Mouse (Mus musculus) gastrocnemius, adult 2 months (tissue): ENCODE data around the gene Rad51b. TPM values are rescaled to one million over a fixed set of nuclear protein-coding genes. Genes with fewer than 3 reads are reported as not detected.
A peak's percentile ranks its signal among the peaks of the same experiment; 100 is the strongest.

Source experiments
- DNase-seq: peaks from one replicate; pipeline ENCODE4 v3.0.0; 2022
- H3K27ac ChIP-seq: fragments of 200-600 bp; 2 replicates; pipeline ENCODE4 v1.8.1; 2022; ENCODE audit warnings: mild to moderate bottlenecking
- H3K4me3 ChIP-seq: fragments of 200-600 bp; 2 replicates; pipeline ENCODE4 v1.8.1; 2022; ENCODE audit warnings: mild to moderate bottlenecking, moderate library complexity
- CTCF ChIP-seq: fragments of 200-600 bp; IDR thresholded peaks from 2 replicates; pipeline ENCODE4 v1.8.1; 2022; ENCODE audit warnings: antibody characterized with exemption, mild to moderate bottlenecking, moderate library complexity
- intact Hi-C: fragments of 180-260 bp; cut with DNase I; formaldehyde crosslinking; loops from one replicate; pipeline ENCODE4 v1.15.1; 2025
- total RNA-seq, 2 experiments: library from RNA; stranded (reverse); gene quantifications; 2 replicates each; pipeline ENCODE4 v1.2.3; 2021

Rad51b gene
- total RNA-seq, 2 experiments from 2014 or later: 0.11 TPM; not detected in 1

GRCm38 (mm10) chr12:79839096-79839941, 542.2 kb downstream of the Rad51b start:
- no peak for DNase-seq
- intact Hi-C loops: loop anchor here (2.0 kb wide), 1 partner anchor 45 kb away; no protein-coding TSS in a partner anchor
- Histone ChIP-seq H3K27ac (peak overlapping the region; percentile 83), H3K4me3 (no peak overlapping the region)
- TF ChIP-seq CTCF: no peak

GRCm38 (mm10) chr12:79840465-79840864, 543.4 kb downstream of the Rad51b start:
- no peak for DNase-seq
- intact Hi-C loops: no loop called here
- no peak overlapping the region for H3K4me3 ChIP-seq
- peak overlapping the region; percentile 83 for H3K27ac ChIP-seq
- TF ChIP-seq CTCF: no peak

- H3K27ac ChIP-seq: peak overlapping the region; percentile 1
- DNase-seq: no peak
Measured at GRCm38 (mm10) chr12:79841248-79841647, 544.2 kb downstream of the Rad51b start.

GRCm38 (mm10) chr12:79842319-79842718, 545.2 kb downstream of the Rad51b start:
- TF ChIP-seq CTCF: no peak
- no peak for DNase-seq
- H3K27ac ChIP-seq: peak overlapping the region; percentile 8; the same call in 1 of the 2 replicates
- intact Hi-C loops: no loop called here
- H3K4me3 ChIP-seq: no peak overlapping the region

More at GRCm38 (mm10) chr12:79841248-79841647, 544.2 kb downstream of the Rad51b start:
- TF ChIP-seq CTCF: no peak
- intact Hi-C loops: no loop called here
- H3K4me3 ChIP-seq: no peak overlapping the region

GRCm38 (mm10) chr12:79843002-79843401, 545.9 kb downstream of the Rad51b start:
- no peak for DNase-seq
- Histone ChIP-seq H3K27ac (no peak overlapping the region), H3K4me3 (no peak overlapping the region)
- no peak for TF ChIP-seq CTCF
- intact Hi-C loops: no loop called here

- no peak for DNase-seq
- H3K4me3 ChIP-seq: no peak overlapping the region
- intact Hi-C loops: no loop called here
- no peak for TF ChIP-seq CTCF
- H3K27ac ChIP-seq: 0 out of 2 replicates have a peak overlapping the region, but pooled peaks have one; percentile 2
Measured at GRCm38 (mm10) chr12:79843496-79843895, 546.4 kb downstream of the Rad51b start.

GRCm38 (mm10) chr12:79846247-79847151, 549.4 kb downstream of the Rad51b start:
- TF ChIP-seq CTCF: no peak
- intact Hi-C loops: no loop called here
- peak; percentile 46 for DNase-seq
- Histone ChIP-seq H3K27ac (peak overlapping the region; percentile 57), H3K4me3 (no peak overlapping the region)

- Histone ChIP-seq H3K4me3 (no peak overlapping the region), H3K27ac (peak overlapping the region; percentile 31; the same call in 1 of the 2 replicates)
- no peak for TF ChIP-seq CTCF
- DNase-seq: no peak
- intact Hi-C loops: no loop called here
Measured at GRCm38 (mm10) chr12:79848539-79848938, 551.5 kb downstream of the Rad51b start.

GRCm38 (mm10) chr12:79850021-79850420, 552.9 kb downstream of the Rad51b start:
- H3K27ac ChIP-seq: no peak overlapping the region
- intact Hi-C loops: no loop called here
- TF ChIP-seq CTCF: no peak

GRCm38 (mm10) chr12:79851898-79852297, 554.8 kb downstream of the Rad51b start:
- H3K4me3 ChIP-seq: no peak overlapping the region
- DNase-seq: no peak
- intact Hi-C loops: no loop called here
- no peak for TF ChIP-seq CTCF
- no peak overlapping the region for H3K27ac ChIP-seq

More at GRCm38 (mm10) chr12:79850021-79850420, 552.9 kb downstream of the Rad51b start:
- H3K4me3 ChIP-seq: no peak overlapping the region
- no peak for DNase-seq

GRCm38 (mm10) chr12:79852606-79853005, 555.5 kb downstream of the Rad51b start:
- Histone ChIP-seq H3K4me3 (no peak overlapping the region), H3K27ac (no peak overlapping the region)
- no peak for TF ChIP-seq CTCF
- no peak for DNase-seq
- intact Hi-C loops: no loop called here

- DNase-seq: no peak
- no peak for TF ChIP-seq CTCF
- Histone ChIP-seq H3K27ac (no peak overlapping the region), H3K4me3 (no peak overlapping the region)
- intact Hi-C loops: no loop called here
Measured at GRCm38 (mm10) chr12:79853901-79854490, 556.9 kb downstream of the Rad51b start.
